Mouse (Mus musculus) bone marrow, adult 2 months (tissue): Measurements from ENCODE around the gene Gng2.

Experiments used
- CTCF ChIP-seq: fragments of 200-500 bp; IDR thresholded peaks from 2 replicates; pipeline ENCODE4 v1.5.1; 2011; ENCODE audit warnings: low read length, control low read depth; ENCODE audit not compliant: control insufficient read depth, insufficient read depth
- POLR2A ChIP-seq: fragments of 200-500 bp; IDR thresholded peaks from 2 replicates; pipeline ENCODE4 v1.6.1; 2011; ENCODE audit warnings: low read depth, mild to moderate bottlenecking, control low read depth, low read length, borderline replicate concordance; ENCODE audit not compliant: control insufficient read depth

DNA sequence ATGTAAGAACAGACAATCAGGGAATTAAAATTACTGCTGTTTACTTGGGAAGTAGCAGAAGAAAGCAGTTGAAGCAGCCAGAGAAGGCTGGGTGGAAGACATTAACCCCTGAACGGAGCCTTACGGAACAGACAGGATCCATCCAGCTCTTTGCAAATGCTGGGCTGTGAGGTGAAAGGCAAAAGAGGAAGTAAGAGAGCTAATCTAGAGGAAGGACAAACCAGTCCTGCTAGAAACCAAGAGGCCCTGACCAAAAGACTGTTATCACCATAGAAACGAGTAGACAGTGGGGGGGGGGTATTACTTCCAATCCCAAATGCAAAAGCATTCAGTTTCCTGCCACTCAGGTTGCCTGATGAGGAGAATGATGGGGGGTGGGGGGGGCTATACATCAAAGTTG, 6.6 kb downstream of the Gng2 start:
- TF ChIP-seq POLR2A (no peak), CTCF (no peak)
